Mouse (Mus musculus) 3134 (cell line): ENCODE measurements at regions not wholly inside any gene's neighbourhood (a gene's known extent, or its start where the extent isn't known, plus 50 kb on each side); places are given as distances from the start of the nearest gene placed in this dataset.

Source experiments
- DNase-seq: peaks from one replicate; pipeline ENCODE4 v3.0.0-alpha.2; 2011; ENCODE audit warnings: low spot score; ENCODE audit not compliant: insufficient read length; ENCODE audit errors: extremely low read depth

GRCm38 (mm10) chr17:64492614-64493269, 107.8 kb upstream of the Man2a1 start:
- DNase-seq: no peak

- no peak for DNase-seq
Measured at GRCm38 (mm10) chr17:64499281-64499997, 101.1 kb upstream of the Man2a1 start.

- no peak for DNase-seq
Measured at GRCm38 (mm10) chr17:64502376-64502775, 98.2 kb upstream of the Man2a1 start.

- DNase-seq: no peak
Measured at GRCm38 (mm10) chr17:64505956-64506355, 94.6 kb upstream of the Man2a1 start.

- no peak for DNase-seq
Measured at GRCm38 (mm10) chr17:64511139-64511779, 89.3 kb upstream of the Man2a1 start.

GRCm38 (mm10) chr17:64522213-64522612, 78.3 kb upstream of the Man2a1 start:
- DNase-seq: no peak

GRCm38 (mm10) chr17:64523899-64524298, 76.6 kb upstream of the Man2a1 start:
- DNase-seq: no peak

GRCm38 (mm10) chr17:64527817-64528216, 72.7 kb upstream of the Man2a1 start:
- no peak for DNase-seq

GRCm38 (mm10) chr17:64528476-64528875, 72.1 kb upstream of the Man2a1 start:
- DNase-seq: no peak

- DNase-seq: no peak
Measured at GRCm38 (mm10) chr17:64529296-64529994, 71.1 kb upstream of the Man2a1 start.

- no peak for DNase-seq
Measured at GRCm38 (mm10) chr17:64531150-64531549, 69.4 kb upstream of the Man2a1 start.

GRCm38 (mm10) chr17:64534323-64534722, 66.2 kb upstream of the Man2a1 start:
- DNase-seq: no peak

- DNase-seq: no peak
Measured at GRCm38 (mm10) chr17:64538520-64538953, 62.0 kb upstream of the Man2a1 start.

- no peak for DNase-seq
Measured at GRCm38 (mm10) chr17:64540411-64540810, 60.1 kb upstream of the Man2a1 start.

GRCm38 (mm10) chr17:64548536-64548935, 52.0 kb upstream of the Man2a1 start:
- DNase-seq: no peak

- DNase-seq: no peak
Measured at GRCm38 (mm10) chr17:64550034-64550433, 50.5 kb upstream of the Man2a1 start.
